Mouse (Mus musculus) adrenal gland, adult 2 months (tissue): ENCODE data around the gene Mtmr12. TPM values are rescaled to one million over a fixed set of nuclear protein-coding genes. Genes with fewer than 3 reads are reported as not detected.
"Not testable (repeated sequence)": the region's sequence is repeated elsewhere in the genome, so short reads cannot be mapped to it uniquely, and the experiment has no call there.

Experiments used
- DNase-seq: peaks from one replicate; pipeline ENCODE4 v3.0.0; 2021
- polyA plus RNA-seq: library from polyadenylated mRNA; depleted of rRNA; stranded (reverse); fragments of >200 nt; gene quantifications from 2 replicates; pipeline ENCODE4 v1.2.3, GENCODE M21; 2012
- total RNA-seq, 2 experiments: library from RNA; stranded (reverse); gene quantifications; 2 replicates each; pipeline ENCODE4 v1.2.3; 2021

Gene Mtmr12
- total and polyA plus RNA-seq, 3 experiments: 11.9 to 24.1 (median 21.0) TPM

DNA sequence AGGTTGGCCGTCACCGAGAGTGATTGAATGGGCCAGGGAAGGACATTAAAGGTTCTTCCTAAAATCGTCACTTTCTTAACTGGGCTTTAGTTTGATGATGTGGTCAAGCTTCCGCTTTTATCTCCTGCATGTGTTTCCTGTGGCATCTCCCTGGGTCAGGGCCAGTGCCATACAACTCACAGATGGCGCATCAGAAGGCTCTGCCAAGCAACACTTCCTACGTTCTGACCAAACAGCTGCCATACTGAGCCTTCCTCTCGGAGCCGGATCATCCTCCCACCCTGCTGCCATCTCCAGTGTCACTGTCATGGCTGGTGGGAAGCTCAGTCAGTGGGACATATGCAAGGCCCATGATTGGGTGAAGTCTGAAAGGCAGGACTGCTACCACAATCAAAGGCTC, 6.7 kb downstream of the Mtmr12 start:
- peak; percentile 43 for DNase-seq

DNA sequence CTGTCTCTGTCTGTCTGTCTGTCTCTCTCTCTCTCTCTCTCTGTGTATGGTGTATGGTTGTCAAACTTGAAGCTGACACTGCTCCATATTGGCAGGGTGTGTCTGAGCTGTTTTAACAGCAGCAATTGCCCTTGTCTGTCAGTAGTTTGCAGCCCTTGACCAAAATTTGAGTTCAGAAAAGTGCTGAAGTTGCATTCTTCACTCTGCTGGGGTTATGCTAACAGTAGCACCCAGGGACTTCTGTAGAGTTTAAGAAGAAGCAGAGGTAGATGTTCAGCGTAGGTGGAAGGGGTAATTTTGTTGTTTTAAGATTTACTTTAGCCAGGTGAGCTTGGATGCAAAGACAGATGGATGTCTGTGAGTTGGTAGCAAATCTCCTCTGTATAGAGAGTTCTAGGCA, 7.4 kb downstream of the Mtmr12 start:
- no peak for DNase-seq

DNA sequence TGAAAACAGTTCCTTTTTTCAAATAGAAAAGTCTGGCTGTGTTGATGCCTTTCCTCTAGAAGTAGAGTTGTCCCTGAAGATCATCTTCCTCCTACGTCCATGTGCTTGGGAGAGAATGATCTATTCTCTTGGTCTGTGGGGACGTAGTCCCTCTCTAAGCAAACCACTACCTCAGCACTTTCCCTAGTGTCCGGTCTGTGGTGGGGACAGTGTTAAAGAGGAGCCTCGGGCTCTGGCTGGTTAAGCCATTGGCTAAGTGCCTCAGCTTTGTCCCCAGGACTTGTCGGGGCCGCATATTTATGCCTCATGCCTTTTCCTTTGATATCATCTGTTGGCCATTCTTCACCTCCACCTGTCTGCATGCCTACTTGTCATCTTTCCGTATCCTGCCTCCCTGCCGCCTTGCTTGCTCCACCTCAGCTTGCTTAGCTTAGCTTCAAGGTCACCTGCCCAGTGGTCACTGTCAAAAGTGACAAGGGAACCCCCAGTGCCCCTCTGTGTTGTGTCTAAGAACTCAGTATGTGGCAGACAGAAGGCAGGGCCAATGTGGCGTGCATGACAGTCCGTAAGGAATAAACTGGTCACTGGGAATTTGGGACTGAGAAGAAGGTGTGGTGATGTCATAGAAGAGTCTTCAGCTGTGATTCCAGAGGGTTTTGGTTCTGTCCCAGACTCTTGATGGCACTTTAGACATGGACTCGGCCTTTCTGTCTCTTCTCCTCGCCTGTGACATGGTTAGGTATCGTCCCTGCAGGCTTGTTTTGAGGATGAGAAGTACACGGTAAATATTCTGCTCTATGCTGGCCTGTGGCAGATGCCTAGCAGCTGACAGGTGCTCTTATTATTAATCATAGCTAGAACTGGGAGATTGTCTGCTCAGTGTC, 9.9 kb downstream of the Mtmr12 start:
- no peak for DNase-seq

DNA sequence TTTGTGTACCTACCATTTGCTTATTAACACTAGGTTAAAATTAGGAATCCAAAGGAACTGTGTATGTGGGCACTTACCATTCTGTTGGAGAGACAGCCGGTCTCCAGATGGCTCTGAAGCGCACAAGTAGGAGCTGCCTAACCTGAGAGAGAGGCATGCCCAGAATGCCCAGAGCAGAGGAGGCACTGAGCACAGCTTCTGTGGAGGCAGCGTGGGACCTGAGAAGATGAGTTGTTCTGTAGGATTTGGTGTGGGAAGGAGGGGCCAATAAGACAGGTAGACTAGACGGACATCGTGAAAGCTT, 10.5 kb downstream of the Mtmr12 start:
- no peak for DNase-seq

DNA sequence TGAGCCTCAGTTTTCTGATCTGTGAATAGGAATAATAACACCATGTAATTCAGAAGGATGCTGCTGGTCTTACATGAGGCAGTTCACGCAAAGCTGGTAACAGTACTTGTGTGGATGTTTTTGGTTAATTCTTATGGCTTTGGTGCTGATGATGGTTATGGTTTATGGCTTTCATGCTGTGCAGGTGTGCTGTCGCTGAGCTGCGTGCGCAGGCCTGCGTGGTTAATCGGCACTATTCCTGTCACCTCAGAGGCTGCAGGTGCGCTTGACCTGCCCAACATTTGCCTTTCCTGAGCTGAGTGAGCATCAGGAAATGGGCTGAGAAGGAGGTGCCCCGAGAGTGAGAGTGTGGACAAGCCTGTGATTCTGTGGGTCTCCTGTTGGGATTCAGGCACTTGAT, 11.3 kb downstream of the Mtmr12 start:
- DNase-seq: no peak

DNA sequence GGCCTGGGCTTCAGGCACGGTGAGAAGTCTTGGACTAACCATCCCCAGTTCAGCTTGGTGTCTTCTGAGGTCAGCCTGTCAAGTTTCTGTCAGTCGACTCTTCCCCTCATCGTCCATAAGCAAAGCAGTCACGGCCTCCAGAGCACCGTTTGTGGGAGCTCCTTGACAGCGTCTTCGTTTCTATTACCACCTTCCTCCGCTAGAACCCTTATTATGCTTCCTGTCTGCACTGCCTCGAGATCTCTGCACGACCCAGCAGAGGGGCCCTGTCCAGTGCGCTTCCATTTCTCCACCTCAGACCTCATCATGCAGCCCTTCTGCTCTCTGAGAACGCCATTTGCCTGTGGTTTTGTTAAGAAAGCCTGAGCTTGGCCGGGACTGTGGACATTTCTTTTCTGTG, 12.0 kb downstream of the Mtmr12 start:
- DNase-seq: no peak

DNA sequence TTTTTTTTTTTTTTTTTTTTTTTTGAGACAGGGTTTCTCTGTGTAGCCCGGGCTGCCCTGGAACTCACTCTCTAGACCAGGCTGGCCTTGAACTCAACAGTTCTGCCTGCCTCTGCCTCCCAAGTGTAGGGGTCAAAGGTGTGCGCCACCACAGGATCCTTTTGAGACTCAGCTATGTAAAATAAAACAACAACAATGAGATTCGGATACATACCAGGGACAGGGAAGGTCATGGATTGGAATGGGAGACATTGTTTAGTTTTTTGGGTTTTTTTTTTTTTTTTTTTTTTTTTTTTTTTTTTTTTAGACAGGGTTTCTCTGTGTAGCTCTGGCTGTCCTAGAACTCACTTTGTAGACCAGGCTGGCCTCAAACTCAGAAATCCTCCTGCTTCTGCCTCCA, 12.5 kb downstream of the Mtmr12 start:
- not testable (repeated sequence) for DNase-seq

DNA sequence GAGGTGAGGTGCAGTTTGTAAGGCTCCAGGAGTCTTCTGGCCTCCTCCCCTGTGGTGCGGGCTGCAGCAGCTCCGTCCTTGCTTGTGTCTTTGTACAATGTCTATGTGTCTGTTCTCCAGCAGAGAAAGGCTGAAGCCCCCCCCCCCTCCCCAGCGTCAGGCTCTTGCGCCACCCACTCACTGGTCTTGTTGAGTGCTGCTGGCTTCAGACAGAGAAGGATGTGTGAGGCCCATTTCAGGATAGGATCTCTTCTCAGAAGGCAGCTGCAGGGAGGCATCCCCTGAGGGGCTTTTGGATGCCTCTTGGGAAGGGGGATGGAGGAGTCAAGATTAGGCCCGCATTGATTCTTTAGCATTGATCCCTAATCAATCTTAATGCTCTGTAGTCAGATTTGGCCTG, 13.0 kb downstream of the Mtmr12 start:
- no peak for DNase-seq

DNA sequence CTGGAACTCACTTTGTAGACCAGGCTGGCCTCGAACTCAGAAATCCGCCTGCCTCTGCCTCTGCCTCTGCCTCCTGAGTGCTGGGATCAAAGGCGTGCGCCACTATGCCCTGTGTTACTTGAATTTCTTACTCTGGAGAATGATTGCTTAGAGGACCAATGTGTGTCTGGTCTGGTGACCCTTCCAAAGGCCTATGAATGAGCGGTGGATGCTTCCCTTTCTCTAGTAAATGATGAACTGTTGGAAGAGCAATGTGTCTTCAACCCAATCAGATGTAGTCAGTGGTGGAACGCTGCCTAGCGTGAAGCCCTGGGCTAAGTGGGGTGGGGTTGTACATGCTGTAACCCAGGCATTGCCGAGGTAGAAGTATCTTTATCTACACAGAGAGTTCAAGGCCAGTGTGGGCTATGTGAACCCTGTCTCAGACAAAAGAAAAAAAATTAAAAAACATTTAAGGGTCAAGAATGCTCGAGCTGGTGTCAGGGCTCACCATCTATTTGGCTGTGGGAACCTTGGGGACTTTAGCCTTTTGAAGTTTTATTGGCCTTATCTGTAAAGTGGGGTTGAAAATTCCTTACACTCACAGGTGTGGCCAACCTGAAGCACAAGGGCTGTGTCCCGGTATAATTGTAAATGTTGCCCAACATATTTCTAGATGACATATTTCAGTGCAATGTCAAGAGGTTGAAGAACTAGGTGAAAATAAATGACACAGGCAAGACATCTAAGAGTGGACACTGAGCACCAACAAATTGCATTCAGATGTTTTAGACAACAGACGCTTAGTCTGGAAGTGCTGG, 14.0 kb downstream of the Mtmr12 start:
- DNase-seq: no peak

DNA sequence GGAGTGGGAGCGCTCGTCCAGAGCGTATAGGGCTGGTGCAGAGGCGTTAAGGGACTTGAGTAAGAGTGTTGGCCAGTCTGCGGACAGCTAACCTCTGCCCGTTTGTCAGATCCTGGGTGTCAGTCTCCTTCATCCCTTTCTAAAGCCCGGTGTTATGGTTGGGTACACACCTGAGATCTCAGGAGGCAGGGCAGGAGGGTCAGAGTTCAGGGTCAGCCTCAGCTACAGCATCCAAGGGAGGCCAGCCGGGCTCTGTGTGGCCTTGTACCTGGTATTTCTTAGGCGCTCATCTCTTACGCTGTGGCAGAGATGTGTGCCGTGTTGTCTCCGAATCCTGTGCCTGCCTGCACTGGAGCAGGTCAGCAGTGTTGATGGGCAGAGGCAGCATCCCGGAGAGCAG, 16.3 kb downstream of the Mtmr12 start:
- no peak for DNase-seq

DNA sequence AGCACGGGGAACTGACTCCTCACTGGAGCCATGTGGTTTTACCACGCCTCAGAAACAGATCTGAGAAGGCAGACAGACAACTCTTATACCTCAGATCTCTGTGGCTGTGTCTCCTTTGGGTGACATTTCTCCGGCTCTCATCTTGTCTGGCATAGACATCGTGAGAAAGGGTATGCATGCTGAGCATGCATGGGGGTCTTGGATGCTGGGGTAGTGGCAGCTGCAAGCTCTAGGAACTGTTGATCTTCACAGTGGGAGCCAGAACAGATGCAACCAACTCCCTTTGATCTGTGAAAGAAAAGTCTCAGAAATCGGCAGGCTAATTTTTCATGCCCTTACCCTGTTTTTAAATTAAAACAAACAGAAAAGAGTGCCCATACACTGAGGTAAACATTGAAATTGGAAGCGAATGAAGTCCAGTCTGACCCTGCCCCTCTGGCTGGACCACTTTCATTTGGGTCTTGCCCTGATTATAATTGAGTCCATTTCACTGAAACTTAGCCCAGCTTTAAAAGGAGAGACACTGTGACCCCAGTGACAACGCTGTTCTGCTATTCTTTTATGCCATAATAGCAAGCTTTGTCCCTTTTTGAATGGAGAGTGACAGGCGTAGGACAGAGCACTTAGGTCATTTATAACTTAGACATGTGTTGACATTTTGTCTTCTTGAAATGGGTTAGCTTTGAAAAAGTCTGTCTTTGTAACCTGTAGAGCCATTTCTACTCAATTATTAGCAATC, 17.9 kb downstream of the Mtmr12 start:
- no peak for DNase-seq

DNA sequence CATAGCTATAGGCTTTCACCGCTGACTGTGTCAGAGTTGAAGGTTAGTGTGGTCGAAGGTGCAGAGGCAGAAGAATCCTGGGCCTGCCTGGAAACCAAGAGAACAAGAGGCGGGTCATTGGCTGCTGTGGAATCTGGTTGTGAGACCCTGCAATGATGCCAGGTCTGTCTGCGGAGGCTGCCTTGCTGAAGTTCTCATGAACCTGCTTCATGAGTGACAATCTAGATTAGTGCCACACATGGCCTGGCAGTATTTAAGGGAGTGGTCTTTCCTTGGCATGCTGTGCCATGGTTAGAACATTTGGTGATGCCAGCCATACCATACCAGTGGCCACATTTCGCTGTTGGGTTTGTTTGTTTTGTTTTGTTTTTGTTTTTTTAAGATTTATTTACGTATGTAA, 18.6 kb downstream of the Mtmr12 start:
- no peak for DNase-seq

DNA sequence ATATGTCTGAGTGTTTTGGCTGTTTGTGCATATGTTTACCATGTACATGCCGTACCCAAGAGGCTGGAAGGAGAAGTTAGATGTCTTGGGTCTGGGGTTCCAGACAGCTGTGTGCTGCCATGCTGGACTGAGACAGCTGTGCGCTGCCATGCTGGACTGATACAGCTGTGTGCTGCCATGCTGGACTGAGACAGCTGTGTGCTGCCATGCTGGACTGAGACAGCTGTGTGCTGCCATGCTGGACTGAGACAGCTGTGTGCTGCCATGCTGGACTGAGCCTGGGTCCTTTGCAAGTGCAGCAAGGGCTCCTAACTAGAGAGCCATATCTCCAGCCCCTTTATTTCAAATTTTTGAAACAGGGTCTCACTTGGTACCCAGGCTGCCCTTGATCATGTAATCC, 19.4 kb downstream of the Mtmr12 start:
- DNase-seq: no peak

DNA sequence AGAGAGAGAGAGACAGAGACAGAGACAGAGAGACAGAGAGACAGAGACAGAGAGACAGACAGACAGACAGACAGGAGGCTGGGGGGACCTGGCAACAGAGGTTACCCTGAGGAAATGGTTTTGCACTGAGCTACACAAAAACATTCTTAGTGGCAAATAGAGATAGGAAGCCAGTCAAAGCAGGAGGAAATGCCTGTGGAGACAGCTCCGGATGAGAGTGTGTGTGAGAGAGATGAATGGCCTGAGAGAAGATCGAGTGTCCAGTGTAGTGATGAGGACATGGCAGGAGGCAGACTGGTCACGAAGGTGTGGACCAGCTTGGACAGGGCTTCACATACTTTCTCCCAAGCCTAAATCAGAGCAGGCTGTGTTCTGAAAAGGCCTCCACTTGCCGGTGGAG, 20.2 kb downstream of the Mtmr12 start:
- no peak for DNase-seq

DNA sequence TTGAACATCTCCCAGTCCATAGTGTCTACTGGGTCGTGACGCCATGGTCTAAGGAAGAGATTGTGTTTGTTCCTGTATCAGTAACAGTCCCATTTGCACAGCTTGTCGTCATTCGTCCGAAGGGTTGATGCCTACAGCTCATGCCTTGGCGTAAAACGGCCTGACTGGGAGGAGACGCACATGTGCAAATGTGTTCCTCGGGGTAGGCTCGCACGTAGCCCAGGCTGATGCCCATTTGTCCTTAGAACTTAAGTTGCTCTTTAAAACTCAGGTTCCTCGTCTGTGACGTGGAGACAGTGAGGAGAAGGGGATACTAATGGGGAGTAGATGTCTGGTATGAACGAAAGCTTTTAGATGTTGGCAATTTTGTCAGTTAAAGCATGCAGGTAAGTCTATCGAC, 22.1 kb downstream of the Mtmr12 start:
- no peak for DNase-seq

DNA sequence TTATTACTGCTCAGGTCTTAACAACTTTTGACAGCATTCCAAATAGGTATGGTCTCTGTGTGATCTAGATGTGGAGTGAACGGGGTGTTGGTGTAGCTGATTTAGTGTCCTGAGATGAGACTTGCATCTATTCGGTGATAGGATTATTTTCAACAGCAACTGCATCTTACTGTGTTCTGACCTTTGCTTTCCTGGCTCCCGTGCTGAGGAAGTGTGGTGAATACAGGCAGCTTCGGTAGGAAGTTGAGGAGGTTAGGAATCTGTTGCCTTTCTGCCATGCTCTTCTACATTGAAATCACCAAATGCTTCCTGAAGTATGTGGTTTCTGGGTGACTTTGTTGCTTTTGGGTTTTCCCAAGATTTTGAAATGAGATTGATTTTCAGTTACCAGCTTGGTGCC, 22.5 kb downstream of the Mtmr12 start:
- no peak for DNase-seq

DNA sequence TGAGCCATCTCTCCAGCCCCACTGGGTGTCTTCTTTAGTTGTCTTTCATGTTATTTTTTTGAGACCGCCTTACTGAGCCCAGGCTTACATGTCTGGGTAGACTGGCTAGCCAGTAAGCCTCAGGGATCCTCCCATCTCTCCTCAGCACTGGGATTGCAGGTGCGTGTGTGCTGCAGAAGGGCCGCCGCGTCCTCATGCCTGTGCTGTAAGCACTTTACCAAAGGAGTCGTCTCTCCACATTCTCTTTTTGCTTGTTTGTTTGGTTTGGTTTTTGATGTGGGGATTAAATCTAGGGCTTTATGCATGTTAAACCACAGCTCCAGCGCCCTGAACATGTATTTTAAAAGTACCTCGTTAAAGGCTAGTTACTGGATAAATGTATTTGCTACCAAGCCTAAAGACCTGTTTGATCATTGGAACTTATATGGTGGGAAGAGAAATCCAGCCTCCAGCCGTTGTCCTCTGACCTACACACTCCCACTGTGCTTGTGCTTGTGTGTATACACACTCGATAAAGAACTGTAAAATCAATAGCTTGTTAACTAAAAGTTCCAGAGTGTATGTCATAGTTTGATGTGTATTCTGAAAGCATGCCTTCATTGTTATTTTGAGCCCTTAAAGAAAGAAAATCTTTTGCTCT, 24.9 kb downstream of the Mtmr12 start:
- DNase-seq: no peak

DNA sequence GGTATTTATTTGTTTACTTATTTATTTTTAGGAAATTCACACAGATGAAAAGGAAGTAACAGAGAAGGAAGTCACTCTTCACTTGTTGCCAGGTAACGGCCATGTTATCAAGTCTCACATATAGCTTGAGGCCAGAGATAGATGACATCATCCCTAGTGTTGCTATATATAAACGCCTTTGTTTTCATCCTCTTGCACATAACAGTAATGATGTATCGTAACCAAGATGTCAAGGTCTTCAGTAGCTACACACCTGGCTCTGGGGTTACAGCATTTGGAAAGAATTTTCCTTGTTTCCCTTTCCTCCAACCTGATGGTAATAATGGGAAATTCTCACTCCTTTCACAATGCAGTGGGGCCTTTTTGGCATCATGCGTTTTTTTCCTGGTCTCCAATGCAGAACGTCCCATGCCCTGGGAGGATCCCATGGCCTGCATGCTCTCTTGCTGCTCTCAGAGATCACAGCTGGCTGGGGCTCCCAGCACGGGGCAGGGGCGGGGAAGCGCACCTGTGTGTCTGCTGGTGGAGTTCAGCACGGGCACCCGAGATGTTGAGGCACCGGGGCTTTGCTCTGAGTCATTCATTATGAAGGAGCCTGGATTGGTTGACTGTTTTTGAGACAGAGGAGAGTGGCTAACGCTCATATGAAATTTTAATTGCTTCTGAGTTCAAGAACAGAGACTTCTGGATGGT, 25.6 kb downstream of the Mtmr12 start:
- no peak for DNase-seq

DNA sequence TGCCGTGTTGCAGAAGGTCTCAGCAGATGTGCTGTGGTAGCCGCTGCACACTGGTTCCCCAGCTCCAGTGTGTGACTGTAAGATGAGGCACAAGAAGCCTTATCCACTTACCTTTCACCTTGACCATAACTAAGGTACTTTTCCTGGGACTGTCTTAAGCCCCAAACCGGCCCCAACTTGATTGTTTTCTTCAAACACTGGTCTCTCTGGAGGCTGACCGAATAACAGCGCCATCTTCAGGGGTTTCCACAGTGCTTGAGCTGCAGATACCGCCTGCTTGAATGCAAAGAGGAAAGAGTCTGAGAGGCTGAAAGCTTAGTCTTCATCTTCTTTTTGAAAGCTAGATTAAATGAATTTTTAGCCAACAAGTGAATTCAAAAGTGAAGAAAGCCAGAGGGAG, 26.6 kb downstream of the Mtmr12 start:
- no peak for DNase-seq

DNA sequence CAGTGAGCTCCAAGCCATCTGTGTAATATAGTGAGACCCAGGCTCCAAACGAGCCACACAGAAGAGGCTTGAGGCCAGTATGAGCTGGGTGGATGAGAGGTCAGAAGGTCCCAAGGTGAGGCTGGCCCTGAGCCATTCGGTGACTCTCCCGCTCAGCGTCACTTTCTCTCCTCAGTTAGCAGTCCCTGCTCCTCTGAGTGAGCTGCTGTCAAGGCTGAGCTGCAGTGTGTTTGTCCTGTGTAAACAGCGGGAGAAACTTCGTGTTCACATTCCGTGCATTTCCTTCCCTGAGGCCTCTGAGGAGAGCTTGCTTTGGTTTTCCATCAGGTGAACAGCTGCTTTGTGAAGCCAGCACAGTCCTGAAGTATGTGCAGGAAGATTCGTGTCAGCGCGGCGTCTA, 27.6 kb downstream of the Mtmr12 start:
- no peak for DNase-seq

DNA sequence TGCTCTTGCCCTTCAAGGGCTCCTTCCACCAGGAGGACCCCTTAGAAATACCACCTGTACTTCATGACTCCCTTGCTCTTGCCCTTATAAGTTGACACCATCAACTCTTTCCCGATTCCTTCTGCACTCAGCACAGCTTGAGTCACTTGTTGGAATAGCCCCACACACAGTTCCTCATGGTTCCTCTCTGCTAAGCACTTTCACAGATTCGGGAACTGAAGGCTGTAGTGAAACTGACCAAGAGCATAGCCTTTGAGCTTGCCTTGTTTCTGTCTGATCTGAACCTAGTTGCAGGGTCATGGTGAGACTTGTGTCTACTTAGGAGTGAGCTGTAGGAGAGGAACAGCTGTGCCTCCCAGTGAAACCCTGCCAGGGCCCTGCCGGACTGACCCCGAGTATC, 28.2 kb downstream of the Mtmr12 start:
- no peak for DNase-seq

DNA sequence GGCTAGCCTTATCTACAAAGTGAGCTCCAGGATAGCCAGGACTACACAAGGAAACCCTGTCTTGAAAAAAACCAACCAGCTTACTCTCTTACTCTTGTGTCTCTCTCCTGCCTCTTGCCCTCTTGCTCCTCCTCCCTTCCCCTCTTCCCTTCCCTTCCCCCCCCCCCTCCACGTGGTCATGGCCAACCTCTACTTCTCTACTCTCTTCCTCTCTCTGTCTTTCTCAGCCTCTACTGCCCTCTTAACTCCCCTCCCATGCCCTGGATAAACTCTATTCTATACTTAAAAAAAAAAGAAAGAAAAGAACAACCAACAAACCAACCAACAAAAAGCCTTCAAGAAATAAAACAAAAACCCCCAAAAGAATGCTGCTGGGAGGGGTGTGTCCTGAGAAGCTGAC, 30.7 kb downstream of the Mtmr12 start:
- no peak for DNase-seq
